Mouse (Mus musculus) heart, embryonic 16.5 days (tissue): ENCODE measurements at regions not wholly inside any gene's neighbourhood (a gene's known extent, or its start where the extent isn't known, plus 50 kb on each side); places are given as distances from the start of the nearest gene placed in this dataset.
A peak's percentile ranks its signal among the peaks of the same experiment; 100 is the strongest.

ENCODE experiments used
- ATAC-seq: fragments of 200-750 bp; cut with Nextera tagmentation; replicated peaks from 2 replicates; pipeline ENCODE4 v1.8.0; 2017; ENCODE audit warnings: moderate number of reproducible peaks; ENCODE audit not compliant: insufficient read depth, low FRiP score; ENCODE audit errors: extremely low read depth
- H3K27ac ChIP-seq: fragments of 300-500 bp; sonication (generic); 2 replicates; pipeline ENCODE4 v1.5.1; 2014; ENCODE audit warnings: mild to moderate bottlenecking, low read length, control low read depth, moderate library complexity
- H3K27me3 ChIP-seq: fragments of 300-500 bp; sonication (generic); 2 replicates; pipeline ENCODE4 v1.6.1; 2014; ENCODE audit warnings: low read length, mixed read lengths; ENCODE audit not compliant: control insufficient read depth, insufficient read depth
- H3K36me3 ChIP-seq: fragments of 300-500 bp; sonication (generic); 2 replicates; pipeline ENCODE4 v1.6.1; 2014; ENCODE audit not compliant: control insufficient read depth, insufficient read depth
- H3K4me1 ChIP-seq: fragments of 300-500 bp; sonication (generic); 2 replicates; pipeline ENCODE4 v1.6.1; 2014; ENCODE audit warnings: low read length, mixed read lengths; ENCODE audit not compliant: control insufficient read depth, insufficient read depth
- H3K4me2 ChIP-seq: fragments of 300-500 bp; sonication (generic); 2 replicates; pipeline ENCODE4 v1.6.1; 2014; ENCODE audit warnings: low read depth, mild to moderate bottlenecking, control low read depth, low read length
- H3K4me3 ChIP-seq: fragments of 300-500 bp; sonication (generic); 2 replicates; pipeline ENCODE4 v1.5.1; 2014; ENCODE audit warnings: mild to moderate bottlenecking, control low read depth, low read length
- H3K9ac ChIP-seq: fragments of 300-500 bp; sonication (generic); 2 replicates; pipeline ENCODE4 v1.6.1; 2014; ENCODE audit warnings: low read length, control low read depth
- H3K9me3 ChIP-seq: fragments of 300-500 bp; sonication (generic); replicated peaks from 2 replicates; pipeline ENCODE4 v1.6.1; 2016; ENCODE audit warnings: low read length; ENCODE audit not compliant: control insufficient read depth
- WGBS: fragments of 180-500 bp; shearing (Covaris S2); extraction: QIAGEN DNeasy Blood & Tissue Kit; methylation state at CpG from one replicate; pipeline ENCODE4 v1.1.7; 2014; 5-methylcytosine and 5-hydroxymethylcytosine counted together

DNA sequence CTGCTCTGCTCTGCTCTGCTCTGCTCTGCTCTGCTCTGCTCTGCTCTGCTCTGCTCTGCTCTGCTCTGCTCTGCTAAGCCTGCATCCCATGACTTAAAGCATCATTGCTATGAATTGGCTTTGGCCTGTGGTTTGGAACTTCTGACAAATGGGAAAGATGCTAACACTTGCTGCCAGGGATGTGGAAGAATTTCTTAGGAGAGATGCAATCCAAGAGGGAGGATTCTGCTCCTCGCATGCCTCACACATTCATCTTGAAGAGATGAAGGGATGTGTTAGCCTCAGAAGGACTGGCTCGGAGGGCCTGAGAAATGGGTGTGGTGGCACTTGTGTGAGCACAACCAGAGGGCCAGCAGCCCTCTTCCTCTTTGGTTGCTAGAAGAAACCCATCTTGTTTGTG, 268.5 kb upstream of the Fn1 start:
- H3K4me3 ChIP-seq = no peak overlapping the region
- 80% methylated on average over 2 of the region's 2 CpGs for WGBS

GRCm38 (mm10) chr1:71919891-71920290, 266.9 kb upstream of the Fn1 start:
- no peaks in the 10 kb centered on the region for H3K4me1 ChIP-seq
- ATAC-seq = no peak
- H3K27ac ChIP-seq = no peak overlapping the region
- H3K27me3 ChIP-seq = no peaks in the 10 kb centered on the region
- no peak overlapping the region for H3K9ac ChIP-seq
- H3K4me3 ChIP-seq = no peak overlapping the region
- no peak overlapping the region for H3K4me2 ChIP-seq
- no peaks in the 10 kb centered on the region for H3K9me3 ChIP-seq
- no peaks in the 10 kb centered on the region for H3K36me3 ChIP-seq
- 71% methylated on average over 2 of the region's 2 CpGs for WGBS

More for the DNA sequence above, 268.5 kb upstream of the Fn1 start:
- Histone ChIP-seq H3K4me1 (no peaks in the 10 kb centered on the region), H3K4me2 (no peak overlapping the region), H3K9me3 (no peaks in the 10 kb centered on the region), H3K27me3 (no peaks in the 10 kb centered on the region), H3K9ac (no peak overlapping the region), H3K36me3 (no peaks in the 10 kb centered on the region), H3K27ac (no peak overlapping the region)
- no peak for ATAC-seq

GRCm38 (mm10) chr1:71917021-71917420, 264.0 kb upstream of the Fn1 start:
- Histone ChIP-seq H3K27me3 (no peaks in the 10 kb centered on the region), H3K9ac (no peak overlapping the region), H3K4me3 (no peak overlapping the region), H3K36me3 (no peaks in the 10 kb centered on the region), H3K9me3 (no peaks in the 10 kb centered on the region), H3K4me2 (no peak overlapping the region), H3K4me1 (no peaks in the 10 kb centered on the region), H3K27ac (no peak overlapping the region)
- 61% methylated on average over 2 of the region's 2 CpGs for WGBS
- ATAC-seq = no peak

- Histone ChIP-seq H3K27me3 (no peaks in the 10 kb centered on the region), H3K4me1 (no peaks in the 10 kb centered on the region), H3K36me3 (no peaks in the 10 kb centered on the region), H3K4me2 (no peak overlapping the region), H3K9me3 (no peaks in the 10 kb centered on the region), H3K27ac (no peak overlapping the region), H3K9ac (no peak overlapping the region), H3K4me3 (no peak overlapping the region)
- WGBS = 81% methylated on average over 3 of the region's 3 CpGs
- no peak for ATAC-seq
Observed at GRCm38 (mm10) chr1:71914439-71914838, 261.4 kb upstream of the Fn1 start.

GRCm38 (mm10) chr1:71913221-71913620, 260.2 kb upstream of the Fn1 start:
- WGBS = 65% methylated on average over 5 of the region's 5 CpGs
- Histone ChIP-seq H3K4me3 (no peak overlapping the region), H3K9ac (no peak overlapping the region), H3K27ac (no peak overlapping the region), H3K9me3 (no peaks in the 10 kb centered on the region), H3K4me2 (no peak overlapping the region), H3K27me3 (no peaks in the 10 kb centered on the region), H3K4me1 (no peaks in the 10 kb centered on the region), H3K36me3 (no peaks in the 10 kb centered on the region)
- ATAC-seq = no peak

GRCm38 (mm10) chr1:71912441-71912840, 259.4 kb upstream of the Fn1 start:
- 48% methylated on average over 2 of the region's 3 CpGs for WGBS
- Histone ChIP-seq H3K4me3 (no peak overlapping the region), H3K4me2 (no peak overlapping the region), H3K27me3 (no peaks in the 10 kb centered on the region), H3K9ac (no peak overlapping the region), H3K4me1 (no peaks in the 10 kb centered on the region), H3K9me3 (no peaks in the 10 kb centered on the region), H3K27ac (no peak overlapping the region), H3K36me3 (no peaks in the 10 kb centered on the region)
- no peak for ATAC-seq

- H3K4me1 ChIP-seq = no peaks in the 10 kb centered on the region
- no peaks in the 10 kb centered on the region for H3K36me3 ChIP-seq
- 81% methylated on average over 1 of the region's 1 CpGs for WGBS
- H3K4me2 ChIP-seq = no peak overlapping the region
- no peaks in the 10 kb centered on the region for H3K9me3 ChIP-seq
- no peak overlapping the region for H3K27ac ChIP-seq
- H3K4me3 ChIP-seq = no peak overlapping the region
- H3K9ac ChIP-seq = no peak overlapping the region
- ATAC-seq = no peak
- H3K27me3 ChIP-seq = no peaks in the 10 kb centered on the region
Observed at GRCm38 (mm10) chr1:71910125-71910524, 257.1 kb upstream of the Fn1 start.

- 0 out of 2 replicates have a peak overlapping the region, but pooled peaks have one; percentile 16 for H3K27ac ChIP-seq
- H3K9me3 ChIP-seq = no peaks in the 10 kb centered on the region
- 60% methylated on average over 11 of the region's 11 CpGs for WGBS
- H3K4me1 ChIP-seq = no peaks in the 10 kb centered on the region
- no peak overlapping the region for H3K9ac ChIP-seq
- ATAC-seq = no peak
- no peak overlapping the region for H3K4me2 ChIP-seq
- H3K4me3 ChIP-seq = no peak overlapping the region
- H3K27me3 ChIP-seq = no peaks in the 10 kb centered on the region
- H3K36me3 ChIP-seq = no peaks in the 10 kb centered on the region
Observed at GRCm38 (mm10) chr1:71909508-71910124, 256.6 kb upstream of the Fn1 start.

- H3K9ac ChIP-seq = no peak overlapping the region
- WGBS = 76% methylated on average over 4 of the region's 4 CpGs
- no peak overlapping the region for H3K4me2 ChIP-seq
Observed at GRCm38 (mm10) chr1:71904376-71904948, 251.5 kb upstream of the Fn1 start.

More at GRCm38 (mm10) chr1:71904376-71904948, 251.5 kb upstream of the Fn1 start:
- H3K4me1 ChIP-seq = no peaks in the 10 kb centered on the region
- H3K9me3 ChIP-seq = no peaks in the 10 kb centered on the region
- H3K4me3 ChIP-seq = no peak overlapping the region
- no peaks in the 10 kb centered on the region for H3K36me3 ChIP-seq
- H3K27ac ChIP-seq = no peak overlapping the region
- ATAC-seq = no peak
- H3K27me3 ChIP-seq = no peaks in the 10 kb centered on the region
